20 mouse cellular contexts compared by ENCODE assay signal in genomic region chr1:155383319-155384302, GRCm38 (mm10). TPM values are rescaled to one million over a fixed set of nuclear protein-coding genes. Genes with fewer than 3 reads are reported as not detected.
A peak's percentile ranks its signal among the peaks of the same experiment; 100 is the strongest.
DNase-seq lines count a peak whose midpoint lies in the region; ATAC-seq and TF ChIP-seq lines count a peak whose summit lies in the region.
"Had no signal": no experiment of that assay in that cellular context is flagged by ENCODE, and none has a peak within 500 bp of the region (broad histone marks: within the 10 kb centered on the region; RNA-seq: fewer than 3 reads in every experiment).

No protein-coding gene starts in this region.

- 83% methylated on average over 8 of the region's 8 CpGs for WGBS in liver, embryonic 13.5 days (ENCODE audit: insufficient replicate concordance)
- WGBS in heart, embryonic 12.5 days: 90% methylated on average over 8 of the region's 8 CpGs
- 88% methylated on average over 8 of the region's 8 CpGs for WGBS in lung, postnatal 0 days

- no peak for TF ChIP-seq CTCF in G1E (IDR thresholded peaks at IDR 0.05; ENCODE audit: low read depth, low read length)
- TF ChIP-seq CTCF in lung, postnatal 0 days (IDR thresholded peaks at IDR 0.05): no peak

- peak overlapping the region; percentile 64; the same call in 1 of the 2 replicates for H3K4me3 ChIP-seq in G1E (ENCODE audit: low read depth, low read length)
- H3K4me3 ChIP-seq in liver, embryonic 13.5 days (replicated peaks): no peak overlapping the region
- H3K4me3 ChIP-seq in heart, embryonic 12.5 days: no peak overlapping the region
- H3K4me3 ChIP-seq in lung, postnatal 0 days (ENCODE audit: low read depth, low read length): no peak overlapping the region
- H3K4me3 ChIP-seq: hindbrain, embryonic 15.5 days; limb, embryonic 13.5 days; neural tube, embryonic 13.5 days had no signal

- no peak overlapping the region for H3K4me2 ChIP-seq in liver, embryonic 13.5 days
- H3K4me2 ChIP-seq in heart, embryonic 12.5 days: no peak overlapping the region
- H3K4me2 ChIP-seq in lung, postnatal 0 days (replicated peaks; ENCODE audit: low read depth, low read length): no peak overlapping the region
- H3K4me2 ChIP-seq: heart, embryonic 11.5 days; hindbrain, embryonic 15.5 days; limb, embryonic 13.5 days; neural tube, embryonic 13.5 days had no signal

- no peaks in the 10 kb centered on the region for H3K27me3 ChIP-seq in G1E (ENCODE audit: insufficient read depth, low read length)
- H3K27me3 ChIP-seq in liver, embryonic 13.5 days: no peaks in the 10 kb centered on the region
- no peaks in the 10 kb centered on the region for H3K27me3 ChIP-seq in splenic B cell, adult 2 months (ENCODE audit: control insufficient read depth, insufficient read depth, low read length, poor library complexity, severe bottlenecking)
- H3K27me3 ChIP-seq in heart, embryonic 12.5 days (replicated peaks): no peaks in the 10 kb centered on the region
- H3K27me3 ChIP-seq in lung, postnatal 0 days (replicated peaks; ENCODE audit: insufficient read depth, low read length): no peaks in the 10 kb centered on the region
- H3K27me3 ChIP-seq: hindbrain, embryonic 15.5 days; limb, embryonic 13.5 days; neural tube, embryonic 13.5 days had no signal

- peak; percentile 36; the same call in 1 of the 2 replicates for ATAC-seq in G1E (ENCODE audit: extremely low read depth, insufficient number of reproducible peaks, low FRiP score, poor library complexity, severe bottlenecking)
- ATAC-seq in erythroblast, adult 5-6 weeks (replicated peaks; ENCODE audit: low FRiP score, poor library complexity, severe bottlenecking): peak; percentile 73; the same call in 1 of the 2 replicates
- peak; percentile 82 for ATAC-seq in liver, embryonic 13.5 days (ENCODE audit: low read depth)
- ATAC-seq in heart, embryonic 12.5 days (ENCODE audit: insufficient number of reproducible peaks, low FRiP score): no peak
- no peak for ATAC-seq in lung, postnatal 0 days

- DNase-seq in G1E (ENCODE audit: low spot score): no peak
- DNase-seq in liver, embryonic 13.5 days: peak; percentile 27
- peak; percentile 15 for DNase-seq in splenic B cell, adult 2 months (ENCODE audit: low read depth, low spot score)
- no peak for DNase-seq in lung, postnatal 0 days (ENCODE audit: low spot score)
- no peak for DNase-seq in gastrocnemius, postnatal 36 days
- DNase-seq: adrenal gland, adult 8-10 months; cerebellum, adult 2 months; gastrocnemius, postnatal 25 days; kidney, adult 2 months; kidney, postnatal 36 days; layer of hippocampus, adult 9-11 months; lung, postnatal 10 days; right cerebral cortex, postnatal 14 days; thymus, postnatal 36 days had no signal

- intact Hi-C loops in gastrocnemius, postnatal 36 days (cut with DNase I): no loop called here

- H3K9me3 ChIP-seq in G1E (replicated peaks): no peaks in the 10 kb centered on the region
- H3K9me3 ChIP-seq in liver, embryonic 13.5 days (replicated peaks): no peaks in the 10 kb centered on the region
- H3K9me3 ChIP-seq in heart, embryonic 12.5 days (replicated peaks): no peaks in the 10 kb centered on the region
- H3K9me3 ChIP-seq in lung, postnatal 0 days (ENCODE audit: low read length): no peaks in the 10 kb centered on the region
- H3K9me3 ChIP-seq: hindbrain, embryonic 15.5 days; limb, embryonic 13.5 days; neural tube, embryonic 13.5 days had no signal

- no peak overlapping the region for H3K9ac ChIP-seq in liver, embryonic 13.5 days
- H3K9ac ChIP-seq in heart, embryonic 12.5 days: no peak overlapping the region
- no peak overlapping the region for H3K9ac ChIP-seq in lung, postnatal 0 days (replicated peaks; ENCODE audit: low read depth)
- H3K9ac ChIP-seq: hindbrain, embryonic 15.5 days; limb, embryonic 13.5 days; neural tube, embryonic 13.5 days had no signal

- TF ChIP-seq EP300 in lung, postnatal 0 days (IDR thresholded peaks at IDR 0.05): no peak

- H3K27ac ChIP-seq in liver, embryonic 13.5 days: peak overlapping the region; percentile 53
- no peak overlapping the region for H3K27ac ChIP-seq in heart, embryonic 12.5 days (ENCODE audit: poor library complexity, severe bottlenecking)
- no peak overlapping the region for H3K27ac ChIP-seq in lung, postnatal 0 days (ENCODE audit: low read length)
- H3K27ac ChIP-seq: hindbrain, embryonic 15.5 days; limb, embryonic 13.5 days; neural tube, embryonic 13.5 days had no signal

- H3K36me3 ChIP-seq in G1E (replicated peaks): peaks cover 18% of the 10 kb centered on the region
- H3K36me3 ChIP-seq in liver, embryonic 13.5 days: no peaks in the 10 kb centered on the region
- H3K36me3 ChIP-seq in splenic B cell, adult 2 months (ENCODE audit: control insufficient read depth, insufficient read depth, low read length, poor library complexity, severe bottlenecking): 0 out of 2 replicates have a peak, but pooled peaks cover 1% of the 10 kb centered on the region
- H3K36me3 ChIP-seq in heart, embryonic 12.5 days: peaks cover 4% of the 10 kb centered on the region
- H3K36me3 ChIP-seq in lung, postnatal 0 days (ENCODE audit: insufficient read depth, low read length): no peaks in the 10 kb centered on the region

- H3K4me1 ChIP-seq in G1E (ENCODE audit: insufficient read depth, low read depth, low read length): peaks cover 37% of the 10 kb centered on the region
- H3K4me1 ChIP-seq in liver, embryonic 13.5 days (replicated peaks): peaks cover 34% of the 10 kb centered on the region
- no peaks in the 10 kb centered on the region for H3K4me1 ChIP-seq in heart, embryonic 12.5 days (replicated peaks)
- H3K4me1 ChIP-seq in lung, postnatal 0 days (ENCODE audit: insufficient read depth, low read depth, low read length): no peaks in the 10 kb centered on the region

RNA-seq across cellular contexts. Expression of gene Xpr1, which starts 33.6 kb away (rescaled TPM):
- total RNA-seq in G1E (2014; fragmentation: Nextera tagmentation) (176 and 193 TPM in 2 replicates), G1E (2017) (37.0 and 43.4 TPM in 2 replicates)
- 9.0 and 11.5 TPM in 2 replicates for polyA plus RNA-seq in G1E (2012)
- total RNA-seq in erythroblast, adult 5-6 weeks (2015; ENCODE audit: low replicate concordance): 14.4 and 24.2 TPM in 2 replicates
- 10.3 and 10.6 TPM in 2 replicates for total RNA-seq in erythroblast, adult 5-6 weeks (2017; ENCODE audit: low replicate concordance)
- polyA plus RNA-seq in liver, embryonic 13.5 days (2015; fragmentation: Nextera tagmentation; extraction: Ambion mirVana): 4.3 and 4.5 TPM in 2 replicates
- 13.0 and 13.2 TPM in 2 replicates for polyA plus RNA-seq in heart, embryonic 12.5 days (2016; fragmentation: Nextera tagmentation; extraction: Ambion mirVana)
- polyA plus RNA-seq in lung, postnatal 0 days (2015; fragmentation: Nextera tagmentation; extraction: Ambion mirVana): 5.8 and 7.8 TPM in 2 replicates
- 10 to 100 TPM; 43.0 to 44.6 TPM for total RNA-seq in gastrocnemius, postnatal 36 days (2021)

Comparison
In these comparisons a context has a peak if more than half of its experiments do, and no peak if none do; other contexts are left out.
1. ATAC-seq: peak in G1E (single experiment), erythroblast, adult 5-6 weeks (single experiment) and liver, embryonic 13.5 days (single experiment); none in heart, embryonic 12.5 days (single experiment) and lung, postnatal 0 days (single experiment).
2. DNase-seq: peak in liver, embryonic 13.5 days (single experiment) and splenic B cell, adult 2 months (single experiment); none in G1E (single experiment), lung, postnatal 0 days (single experiment) and gastrocnemius, postnatal 36 days (0 of 2).